Mouse (Mus musculus) stomach, embryonic 16.5 days (tissue): Measurements from ENCODE around the gene Dync1h1. TPM values are rescaled to one million over a fixed set of nuclear protein-coding genes. Genes with fewer than 3 reads are reported as not detected.

Source experiments
- ATAC-seq: fragments of 200-750 bp; cut with Nextera tagmentation; 2 replicates; pipeline ENCODE4 v1.8.0; 2017; ENCODE audit warnings: moderate number of reproducible peaks, moderate TSS enrichment; ENCODE audit not compliant: insufficient read depth, low FRiP score
- H3K27ac ChIP-seq: fragments of 300-500 bp; sonication (generic); 2 replicates; pipeline ENCODE4 v1.5.1; 2014; ENCODE audit warnings: low read length
- H3K27me3 ChIP-seq: fragments of 300-500 bp; sonication (generic); 2 replicates; pipeline ENCODE4 v1.6.1; 2014; ENCODE audit warnings: low read length, control low read depth, mixed read lengths; ENCODE audit not compliant: control insufficient read depth, insufficient read depth
- H3K36me3 ChIP-seq: fragments of 300-500 bp; sonication (generic); 2 replicates; pipeline ENCODE4 v1.6.1; 2014; ENCODE audit warnings: low read length; ENCODE audit not compliant: control insufficient read depth, insufficient read depth
- H3K4me1 ChIP-seq: fragments of 300-500 bp; sonication (generic); 2 replicates; pipeline ENCODE4 v1.6.1; 2014; ENCODE audit warnings: low read length, control low read depth, mixed read lengths; ENCODE audit not compliant: control insufficient read depth, insufficient read depth
- H3K4me2 ChIP-seq: fragments of 300-500 bp; sonication (generic); 2 replicates; pipeline ENCODE4 v1.6.1; 2014; ENCODE audit warnings: low read depth, low read length, mixed read lengths
- H3K4me3 ChIP-seq: fragments of 300-500 bp; sonication (generic); replicated peaks from 2 replicates; pipeline ENCODE4 v1.5.1; 2014; ENCODE audit warnings: mild to moderate bottlenecking, low read length
- H3K9ac ChIP-seq: fragments of 300-500 bp; sonication (generic); 2 replicates; pipeline ENCODE4 v1.6.1; 2014; ENCODE audit warnings: low read length
- H3K9me3 ChIP-seq: fragments of 300-500 bp; sonication (generic); replicated peaks from 2 replicates; pipeline ENCODE4 v1.6.1; 2016; ENCODE audit warnings: low read length, control low read depth; ENCODE audit not compliant: control insufficient read depth
- WGBS: fragments of 180-500 bp; shearing (Covaris S2); extraction: QIAGEN DNeasy Blood & Tissue Kit; methylation state at CpG from one replicate; pipeline ENCODE4 v1.1.7; 2014; 5-methylcytosine and 5-hydroxymethylcytosine counted together
- polyA plus RNA-seq: library from polyadenylated mRNA; unstranded; fragments of >200 nt; fragmentation: Nextera tagmentation; extraction: Ambion mirVana; gene quantifications from 2 replicates; pipeline ENCODE4 v1.2.1, GENCODE M21; 2015

Gene Dync1h1
- polyA plus RNA-seq, 1 experiment from 2014 or later = 44.5 TPM

- no peak for ATAC-seq
- no peaks in the 10 kb centered on the region for H3K36me3 ChIP-seq
- H3K4me3 ChIP-seq = no peak overlapping the region
- peaks cover 21% of the 10 kb centered on the region for H3K4me1 ChIP-seq
- no peak overlapping the region for H3K27ac ChIP-seq
- H3K9me3 ChIP-seq = no peaks in the 10 kb centered on the region
- H3K9ac ChIP-seq = no peak overlapping the region
- H3K27me3 ChIP-seq = no peaks in the 10 kb centered on the region
- H3K4me2 ChIP-seq = no peak overlapping the region
- 6% methylated on average over 7 of the region's 7 CpGs for WGBS
Observed at GRCm38 (mm10) chr12:110598527-110598926, 2.7 kb upstream of the Dync1h1 start.

- no peak for ATAC-seq
- WGBS = 50% methylated on average over 4 of the region's 4 CpGs
Observed at GRCm38 (mm10) chr12:110599791-110600190, 1.5 kb upstream of the Dync1h1 start.

GRCm38 (mm10) chr12:110600225-110600991 is 844 bp upstream of the Dync1h1 start:
- H3K36me3 ChIP-seq = no peaks in the 10 kb centered on the region
- WGBS = 56% methylated on average over 13 of the region's 13 CpGs
- peak overlapping the region; percentile 97; the same call in 1 of the 2 replicates for H3K9ac ChIP-seq
- no peak overlapping the region for H3K27ac ChIP-seq
- H3K4me2 ChIP-seq = peak overlapping the region; percentile 71
- no peak for ATAC-seq
- H3K4me1 ChIP-seq = peaks cover 24% of the 10 kb centered on the region
- H3K9me3 ChIP-seq = no peaks in the 10 kb centered on the region
- H3K4me3 ChIP-seq = peak overlapping the region; percentile 99
- H3K27me3 ChIP-seq = no peaks in the 10 kb centered on the region

More at GRCm38 (mm10) chr12:110599791-110600190, 1.5 kb upstream of the Dync1h1 start:
- no peaks in the 10 kb centered on the region for H3K36me3 ChIP-seq
- no peak overlapping the region for H3K9ac ChIP-seq
- no peaks in the 10 kb centered on the region for H3K9me3 ChIP-seq
- no peak overlapping the region for H3K4me3 ChIP-seq
- no peaks in the 10 kb centered on the region for H3K27me3 ChIP-seq
- no peak overlapping the region for H3K4me2 ChIP-seq
- H3K4me1 ChIP-seq = peaks cover 24% of the 10 kb centered on the region
- H3K27ac ChIP-seq = no peak overlapping the region

- no peak overlapping the region for H3K9ac ChIP-seq
- 74% methylated on average over 3 of the region's 3 CpGs for WGBS
- H3K4me1 ChIP-seq = peaks cover 23% of the 10 kb centered on the region
- no peak overlapping the region for H3K4me2 ChIP-seq
- H3K4me3 ChIP-seq = no peak overlapping the region
- H3K9me3 ChIP-seq = no peaks in the 10 kb centered on the region
- no peaks in the 10 kb centered on the region for H3K27me3 ChIP-seq
- no peaks in the 10 kb centered on the region for H3K36me3 ChIP-seq
- H3K27ac ChIP-seq = no peak overlapping the region
- ATAC-seq = no peak
Observed at GRCm38 (mm10) chr12:110606161-110606560, 4.9 kb downstream of the Dync1h1 start.

- no peak for ATAC-seq
- Histone ChIP-seq H3K27me3 (no peaks in the 10 kb centered on the region), H3K27ac (no peak overlapping the region), H3K4me3 (no peak overlapping the region), H3K36me3 (no peaks in the 10 kb centered on the region), H3K4me1 (peaks cover 23% of the 10 kb centered on the region), H3K4me2 (no peak overlapping the region), H3K9ac (no peak overlapping the region), H3K9me3 (no peaks in the 10 kb centered on the region)
- WGBS = 74% methylated on average over 2 of the region's 2 CpGs
Observed at GRCm38 (mm10) chr12:110606676-110607075, 5.4 kb downstream of the Dync1h1 start.

GRCm38 (mm10) chr12:110608460-110609152 is 7.4 kb downstream of the Dync1h1 start:
- H3K9me3 ChIP-seq = no peaks in the 10 kb centered on the region
- peaks cover 9% of the 10 kb centered on the region for H3K4me1 ChIP-seq
- ATAC-seq = peak; percentile 93
- peak overlapping the region; percentile 76 for H3K27ac ChIP-seq
- H3K4me3 ChIP-seq = no peak overlapping the region
- WGBS = 46% methylated on average over 11 of the region's 11 CpGs
- H3K36me3 ChIP-seq = peaks cover 3% of the 10 kb centered on the region; the same call in 1 of the 2 replicates
- H3K27me3 ChIP-seq = no peaks in the 10 kb centered on the region
- no peak overlapping the region for H3K9ac ChIP-seq
- peak overlapping the region; percentile 25; the same call in 1 of the 2 replicates for H3K4me2 ChIP-seq

- ATAC-seq = no peak
- Histone ChIP-seq H3K27ac (peak overlapping the region; percentile 76), H3K36me3 (peaks cover 3% of the 10 kb centered on the region; the same call in 1 of the 2 replicates), H3K27me3 (no peaks in the 10 kb centered on the region), H3K9ac (no peak overlapping the region), H3K4me1 (peaks cover 6% of the 10 kb centered on the region; the same call in 1 of the 2 replicates), H3K4me2 (0 out of 2 replicates have a peak overlapping the region, but pooled peaks have one; percentile 21), H3K9me3 (no peaks in the 10 kb centered on the region), H3K4me3 (no peak overlapping the region)
- WGBS = 77% methylated on average over 9 of the region's 9 CpGs
Observed at GRCm38 (mm10) chr12:110609153-110609497, 7.9 kb downstream of the Dync1h1 start.

- no peak for ATAC-seq
- peaks cover 13% of the 10 kb centered on the region for H3K36me3 ChIP-seq
Observed at GRCm38 (mm10) chr12:110610713-110611112, 9.5 kb downstream of the Dync1h1 start.

GRCm38 (mm10) chr12:110630056-110630455 is 28.8 kb downstream of the Dync1h1 start:
- Histone ChIP-seq H3K27ac (no peak overlapping the region), H3K9me3 (no peaks in the 10 kb centered on the region), H3K4me1 (no peaks in the 10 kb centered on the region), H3K4me3 (no peak overlapping the region), H3K27me3 (no peaks in the 10 kb centered on the region), H3K36me3 (peaks cover 73% of the 10 kb centered on the region), H3K4me2 (no peak overlapping the region), H3K9ac (no peak overlapping the region)
- WGBS = 94% methylated on average over 11 of the region's 11 CpGs
- ATAC-seq = no peak

More at GRCm38 (mm10) chr12:110610713-110611112, 9.5 kb downstream of the Dync1h1 start:
- Histone ChIP-seq H3K27me3 (no peaks in the 10 kb centered on the region), H3K4me1 (peaks cover 6% of the 10 kb centered on the region; the same call in 1 of the 2 replicates), H3K4me3 (no peak overlapping the region), H3K27ac (no peak overlapping the region), H3K4me2 (no peak overlapping the region), H3K9ac (no peak overlapping the region), H3K9me3 (no peaks in the 10 kb centered on the region)
- 87% methylated on average over 2 of the region's 2 CpGs for WGBS
